Mouse (Mus musculus) v-Abl transformed pro-B cells (cell line): Measurements from ENCODE around the gene Cops9.

Experiments
- in situ Hi-C, 2 experiments: fragments of 400-800 bp; cut with MboI; formaldehyde crosslinking; loops; one replicate each; pipeline ENCODE4 v1.15.1; 2025; ENCODE audit not compliant: unreplicated experiment in 2 of 2

Gene Cops9

DNA sequence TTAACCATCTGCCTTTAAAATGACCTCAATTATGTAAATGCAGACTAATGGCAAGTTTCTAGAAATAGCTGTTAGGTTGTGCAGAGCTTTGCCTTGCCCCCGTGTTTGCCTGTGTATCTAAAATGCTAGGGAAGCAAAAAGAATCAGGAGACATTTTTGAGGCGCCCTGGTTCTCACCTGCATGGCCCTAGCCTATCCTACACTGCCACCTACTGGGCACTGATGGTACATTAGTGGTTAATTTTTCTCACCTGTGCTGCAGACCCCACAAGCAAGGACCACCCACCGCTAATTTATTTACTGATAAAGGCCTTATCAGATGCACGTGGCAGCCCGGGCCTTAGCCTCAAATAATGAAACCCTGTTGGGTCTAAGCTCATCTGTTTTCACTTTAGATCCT lies 30.8 kb downstream of the Cops9 start:
- in situ Hi-C loops = loop anchor here (5.0 to 25.0 kb wide), 6 partner anchors 226 to 1186 kb away; partner anchors contain the start of gene Gpc1 (in 1 of the 2)

DNA sequence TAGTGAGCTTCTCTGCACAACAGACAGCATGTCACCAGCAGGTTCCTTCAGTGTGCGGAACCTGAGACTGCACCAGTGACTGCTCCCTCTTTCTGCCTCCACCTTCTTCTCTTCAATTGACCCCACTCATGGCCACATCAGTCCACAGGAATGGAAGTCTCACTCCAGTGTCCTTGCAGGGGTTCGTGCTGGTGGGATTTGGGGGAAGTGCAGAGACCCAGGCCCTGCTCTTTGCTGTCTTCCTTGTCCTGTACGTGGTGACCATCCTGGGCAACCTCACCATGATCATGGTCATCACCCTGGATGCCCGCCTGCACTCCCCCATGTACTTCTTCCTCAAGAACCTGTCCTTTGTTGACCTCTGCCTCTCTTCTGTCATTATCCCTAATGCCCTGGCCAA lies 34.1 kb downstream of the Cops9 start:
- in situ Hi-C loops = loop anchor here in 1 of 2 experiments (25.0 kb wide), 1 partner anchor 230 kb away; the partner anchor contains the start of gene Gpc1

DNA sequence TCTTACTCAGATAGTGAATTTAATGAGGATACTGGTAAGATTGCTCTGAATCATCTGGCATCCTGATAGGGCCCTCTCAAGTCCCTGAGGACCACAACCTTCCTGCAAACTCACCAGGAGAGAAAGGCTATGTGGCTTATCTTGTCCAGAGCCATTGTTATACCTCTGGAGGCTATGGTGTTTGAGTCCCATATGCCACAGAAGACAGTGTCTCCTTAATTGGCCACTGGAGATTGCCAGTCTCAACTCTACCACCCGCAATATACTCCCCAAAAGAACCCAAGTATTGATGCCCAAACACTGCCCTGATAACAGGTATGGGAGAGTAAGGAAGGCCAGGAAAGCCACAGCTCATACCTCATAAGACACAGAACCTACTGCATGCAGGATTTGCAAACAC lies 36.3 kb downstream of the Cops9 start, which contains the start of gene Olfr1410:
Gene Olfr1410, plus strand, starts transcription at position 301 of the 400 bp plus-strand sequence.
- in situ Hi-C loops = loop anchor here in 1 of 2 experiments (25.0 kb wide), 1 partner anchor 232 kb away; the partner anchor contains the start of gene Gpc1

DNA sequence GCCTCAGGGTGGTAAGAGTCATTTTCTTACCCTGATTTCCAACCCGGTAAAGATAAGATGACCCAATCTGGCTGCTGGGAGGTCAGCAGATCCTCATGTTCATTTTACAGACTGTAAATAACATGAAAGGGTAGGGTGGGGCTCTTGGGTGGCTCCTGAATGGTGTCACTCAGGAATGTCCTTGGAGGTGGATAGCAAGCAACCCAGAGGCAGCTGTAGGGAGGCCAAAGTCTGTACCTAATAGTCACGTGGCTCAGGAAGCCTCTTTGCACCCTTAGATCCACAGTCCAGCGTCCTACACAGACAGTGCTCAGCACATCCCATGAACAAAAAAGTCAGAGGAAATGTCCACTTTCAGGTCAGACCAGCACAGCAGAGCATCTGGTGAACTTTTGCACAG lies 45.8 kb downstream of the Cops9 start:
- in situ Hi-C loops = no loop called here

DNA sequence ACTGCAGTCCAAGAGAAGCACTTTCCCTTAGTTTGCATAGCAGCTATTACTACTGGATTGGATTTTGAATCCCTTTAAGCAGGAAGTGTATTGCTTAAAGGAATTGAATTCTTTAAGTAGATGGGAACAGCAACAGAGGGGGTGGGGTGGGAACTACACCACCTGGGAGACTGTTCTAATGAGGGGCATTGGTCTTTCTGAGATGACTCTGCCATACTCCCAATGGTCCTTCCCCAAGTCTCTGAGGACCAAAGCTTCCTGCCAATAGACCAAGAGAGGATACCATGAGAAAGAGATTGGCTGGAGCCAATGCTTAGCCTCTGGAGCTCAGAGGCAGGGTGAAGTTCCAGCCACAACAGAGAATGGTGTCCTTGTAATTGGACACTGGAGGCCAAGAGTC lies 47.7 kb downstream of the Cops9 start, which contains the start of gene Olfr1411:
Gene Olfr1411, plus strand, starts transcription at position 301 of the 400 bp plus-strand sequence.
- in situ Hi-C loops = no loop called here
